Mouse (Mus musculus): Measurements from ENCODE around the gene Cs. TPM values are rescaled to one million over a fixed set of nuclear protein-coding genes. Genes with fewer than 3 reads are reported as not detected.
"Not testable (repeated sequence)": the region's sequence is repeated elsewhere in the genome, so short reads cannot be mapped to it uniquely, and the experiment has no call there.

Cs gene
- polyA plus RNA-seq (2015; fragmentation: Nextera tagmentation; extraction: Ambion mirVana) = 303 and 314 TPM in 2 replicates

- peak within 1 kb of the TSS; percentile 94 for H3K27ac ChIP-seq (ENCODE audit: low read depth, low read length)
- H3K27me3 ChIP-seq (replicated peaks; ENCODE audit: control insufficient read depth, insufficient read depth, low read length) = no peaks in the 10 kb centered on the region
Observed at GRCm38 (mm10) chr10:128337306-128338181, at the start of gene Cs. Cs (plus strand) TSS chr10:128337734.

GRCm38 (mm10) chr10:128290594-128290993 lies 46.9 kb upstream of the Cs start:
- not testable (repeated sequence) for H3K9ac ChIP-seq (ENCODE audit: low read depth, low read length); H3K4me3 ChIP-seq (ENCODE audit: low read length); H3K27me3 ChIP-seq (replicated peaks; ENCODE audit: control insufficient read depth, insufficient read depth, low read length); H3K4me1 ChIP-seq (ENCODE audit: control insufficient read depth, insufficient read depth, low read depth, low read length); H3K4me2 ChIP-seq (ENCODE audit: low read length); H3K27ac ChIP-seq (ENCODE audit: low read depth, low read length); ATAC-seq; H3K9me3 ChIP-seq (ENCODE audit: control insufficient read depth, low read length)
- WGBS = 67% methylated on average over 1 of the region's 1 CpGs
- H3K36me3 ChIP-seq (ENCODE audit: control insufficient read depth, insufficient read depth, low read length) = peaks cover 27% of the 10 kb centered on the region

More at GRCm38 (mm10) chr10:128337306-128338181, at the start of gene Cs:
- peak; percentile 99 for ATAC-seq
- H3K9ac ChIP-seq (ENCODE audit: low read depth, low read length) = peak within 1 kb of the TSS; percentile 90
- no peaks in the 10 kb centered on the region for H3K36me3 ChIP-seq (ENCODE audit: control insufficient read depth, insufficient read depth, low read length)
- WGBS = under 1% methylated on average over 58 of the region's 61 CpGs
- H3K9me3 ChIP-seq (ENCODE audit: control insufficient read depth, low read length) = no peaks in the 10 kb centered on the region
- peak within 1 kb of the TSS; percentile 91 for H3K4me2 ChIP-seq (ENCODE audit: low read length)
- peaks cover 18% of the 10 kb centered on the region for H3K4me1 ChIP-seq (ENCODE audit: control insufficient read depth, insufficient read depth, low read depth, low read length)
- H3K4me3 ChIP-seq (ENCODE audit: low read length) = peak within 1 kb of the TSS; percentile 84

GRCm38 (mm10) chr10:128296370-128297090 lies 41.0 kb upstream of the Cs start:
- Histone ChIP-seq H3K9me3 (ENCODE audit: control insufficient read depth, low read length) (no peaks in the 10 kb centered on the region), H3K27me3 (replicated peaks; ENCODE audit: control insufficient read depth, insufficient read depth, low read length) (no peaks in the 10 kb centered on the region), H3K4me1 (ENCODE audit: control insufficient read depth, insufficient read depth, low read depth, low read length) (no peaks in the 10 kb centered on the region), H3K27ac (ENCODE audit: low read depth, low read length) (peak overlapping the region; percentile 46; the same call in 1 of the 2 replicates), H3K4me3 (ENCODE audit: low read length) (no peak overlapping the region), H3K36me3 (ENCODE audit: control insufficient read depth, insufficient read depth, low read length) (peaks cover 7% of the 10 kb centered on the region), H3K4me2 (ENCODE audit: low read length) (no peak overlapping the region), H3K9ac (ENCODE audit: low read depth, low read length) (no peak overlapping the region; the same call in 1 of the 2 replicates)
- WGBS = 66% methylated on average over 13 of the region's 13 CpGs
- ATAC-seq = no peak; the same call in 1 of the 2 replicates

GRCm38 (mm10) chr10:128297221-128297620 lies 40.3 kb upstream of the Cs start:
- 0 out of 2 replicates have a peak, but pooled peaks have one; percentile 24 for ATAC-seq
- Histone ChIP-seq H3K27me3 (replicated peaks; ENCODE audit: control insufficient read depth, insufficient read depth, low read length) (no peaks in the 10 kb centered on the region), H3K9me3 (ENCODE audit: control insufficient read depth, low read length) (no peaks in the 10 kb centered on the region), H3K27ac (ENCODE audit: low read depth, low read length) (no peak overlapping the region), H3K4me3 (ENCODE audit: low read length) (no peak overlapping the region), H3K4me1 (ENCODE audit: control insufficient read depth, insufficient read depth, low read depth, low read length) (peaks cover 1% of the 10 kb centered on the region; the same call in 1 of the 2 replicates), H3K4me2 (ENCODE audit: low read length) (no peak overlapping the region), H3K36me3 (ENCODE audit: control insufficient read depth, insufficient read depth, low read length) (peaks cover 2% of the 10 kb centered on the region; the same call in 1 of the 2 replicates), H3K9ac (ENCODE audit: low read depth, low read length) (no peak overlapping the region)
- 73% methylated on average over 4 of the region's 4 CpGs for WGBS

GRCm38 (mm10) chr10:128297622-128298021 lies 39.9 kb upstream of the Cs start:
- Histone ChIP-seq H3K27ac (ENCODE audit: low read depth, low read length) (no peak overlapping the region), H3K27me3 (replicated peaks; ENCODE audit: control insufficient read depth, insufficient read depth, low read length) (no peaks in the 10 kb centered on the region), H3K9ac (ENCODE audit: low read depth, low read length) (no peak overlapping the region), H3K9me3 (ENCODE audit: control insufficient read depth, low read length) (no peaks in the 10 kb centered on the region), H3K4me1 (ENCODE audit: control insufficient read depth, insufficient read depth, low read depth, low read length) (peaks cover 5% of the 10 kb centered on the region; the same call in 1 of the 2 replicates), H3K36me3 (ENCODE audit: control insufficient read depth, insufficient read depth, low read length) (no peaks in the 10 kb centered on the region), H3K4me2 (ENCODE audit: low read length) (no peak overlapping the region), H3K4me3 (ENCODE audit: low read length) (no peak overlapping the region)
- ATAC-seq = 0 out of 2 replicates have a peak, but pooled peaks have one; percentile 38
- WGBS = 72% methylated on average over 11 of the region's 11 CpGs

GRCm38 (mm10) chr10:128298243-128298642 lies 39.3 kb upstream of the Cs start:
- peaks cover 5% of the 10 kb centered on the region; the same call in 1 of the 2 replicates for H3K4me1 ChIP-seq (ENCODE audit: control insufficient read depth, insufficient read depth, low read depth, low read length)
- no peaks in the 10 kb centered on the region for H3K9me3 ChIP-seq (ENCODE audit: control insufficient read depth, low read length)
- no peaks in the 10 kb centered on the region for H3K27me3 ChIP-seq (replicated peaks; ENCODE audit: control insufficient read depth, insufficient read depth, low read length)
- WGBS = 81% methylated on average over 6 of the region's 6 CpGs
- no peaks in the 10 kb centered on the region for H3K36me3 ChIP-seq (ENCODE audit: control insufficient read depth, insufficient read depth, low read length)
- no peak overlapping the region for H3K9ac ChIP-seq (ENCODE audit: low read depth, low read length)
- no peak overlapping the region for H3K4me2 ChIP-seq (ENCODE audit: low read length)
- no peak overlapping the region for H3K4me3 ChIP-seq (ENCODE audit: low read length)
- ATAC-seq = no peak
- no peak overlapping the region for H3K27ac ChIP-seq (ENCODE audit: low read depth, low read length)

- Histone ChIP-seq H3K4me1 (ENCODE audit: control insufficient read depth, insufficient read depth, low read depth, low read length) (peaks cover 7% of the 10 kb centered on the region), H3K4me2 (ENCODE audit: low read length) (no peak within 1 kb of the TSS), H3K27me3 (replicated peaks; ENCODE audit: control insufficient read depth, insufficient read depth, low read length) (no peaks in the 10 kb centered on the region), H3K4me3 (ENCODE audit: low read length) (no peak within 1 kb of the TSS), H3K36me3 (ENCODE audit: control insufficient read depth, insufficient read depth, low read length) (no peaks in the 10 kb centered on the region), H3K9ac (ENCODE audit: low read depth, low read length) (no peak within 1 kb of the TSS), H3K9me3 (ENCODE audit: control insufficient read depth, low read length) (no peaks in the 10 kb centered on the region), H3K27ac (ENCODE audit: low read depth, low read length) (no peak within 1 kb of the TSS)
- ATAC-seq = no peak
- 82% methylated on average over 11 of the region's 11 CpGs for WGBS
Observed at GRCm38 (mm10) chr10:128298702-128299171, 38.8 kb upstream of the Cs start, which contains the start of gene Il23a. Il23a (minus strand) TSS chr10:128298752.

- Histone ChIP-seq H3K4me2 (ENCODE audit: low read length) (peak overlapping the region; percentile 72), H3K9ac (ENCODE audit: low read depth, low read length) (peak overlapping the region; percentile 73), H3K9me3 (ENCODE audit: control insufficient read depth, low read length) (no peaks in the 10 kb centered on the region), H3K4me3 (ENCODE audit: low read length) (peak overlapping the region; percentile 57), H3K36me3 (ENCODE audit: control insufficient read depth, insufficient read depth, low read length) (no peaks in the 10 kb centered on the region), H3K27ac (ENCODE audit: low read depth, low read length) (peak overlapping the region; percentile 98), H3K27me3 (replicated peaks; ENCODE audit: control insufficient read depth, insufficient read depth, low read length) (no peaks in the 10 kb centered on the region), H3K4me1 (ENCODE audit: control insufficient read depth, insufficient read depth, low read depth, low read length) (peaks cover 14% of the 10 kb centered on the region)
- no peak for ATAC-seq
- 40% methylated on average over 3 of the region's 3 CpGs for WGBS
Observed at GRCm38 (mm10) chr10:128302357-128302756, 35.2 kb upstream of the Cs start.

- peak; percentile 62 for ATAC-seq
- Histone ChIP-seq H3K4me2 (ENCODE audit: low read length) (peak overlapping the region; percentile 72), H3K27ac (ENCODE audit: low read depth, low read length) (peak overlapping the region; percentile 98), H3K4me1 (ENCODE audit: control insufficient read depth, insufficient read depth, low read depth, low read length) (peaks cover 14% of the 10 kb centered on the region), H3K4me3 (ENCODE audit: low read length) (peak overlapping the region; percentile 57), H3K27me3 (replicated peaks; ENCODE audit: control insufficient read depth, insufficient read depth, low read length) (no peaks in the 10 kb centered on the region), H3K9me3 (ENCODE audit: control insufficient read depth, low read length) (no peaks in the 10 kb centered on the region), H3K9ac (ENCODE audit: low read depth, low read length) (peak overlapping the region; percentile 73), H3K36me3 (ENCODE audit: control insufficient read depth, insufficient read depth, low read length) (no peaks in the 10 kb centered on the region)
- WGBS = 0% methylated on average over 9 of the region's 9 CpGs
Observed at GRCm38 (mm10) chr10:128302785-128303125, 34.8 kb upstream of the Cs start.
